Mouse (Mus musculus): ENCODE results near the gene Mmp8.

Gene Mmp8

DNA sequence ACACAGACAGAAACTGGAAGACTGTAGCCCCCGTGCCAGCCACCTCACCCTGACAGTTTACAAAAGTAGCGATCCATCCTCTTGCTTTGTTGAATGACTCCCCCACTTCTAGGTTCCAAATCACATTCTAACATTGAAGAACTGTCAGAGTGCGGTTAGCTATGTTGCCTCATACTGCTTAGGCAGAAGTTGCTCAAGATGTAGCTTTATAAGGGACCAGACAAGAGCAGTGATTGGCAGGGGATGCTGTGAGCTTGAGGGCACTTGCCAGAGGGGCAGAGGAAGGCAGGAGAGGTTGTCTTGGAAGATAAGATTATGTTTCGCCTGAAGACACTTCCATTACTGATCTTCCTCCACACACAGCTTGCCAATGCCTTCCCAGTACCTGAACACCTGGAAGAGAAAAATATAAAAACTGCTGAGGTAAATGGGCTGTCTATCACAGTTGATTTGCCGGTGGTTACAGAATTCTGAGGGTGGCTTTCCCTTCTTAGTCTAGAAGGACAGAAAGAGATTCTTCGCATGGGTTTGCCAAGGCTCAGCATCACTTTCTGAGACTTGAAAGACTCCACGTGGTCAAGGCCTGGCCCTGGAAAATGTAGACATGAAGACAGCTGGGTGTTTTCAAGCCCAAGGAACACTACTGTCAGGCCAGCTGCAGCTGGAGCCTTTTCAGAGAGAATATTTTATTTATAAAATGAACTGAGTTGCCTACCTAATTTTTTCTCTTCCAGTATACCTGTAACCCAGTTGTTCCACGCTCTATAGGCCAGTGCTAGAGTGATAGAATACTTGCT lies at the start of gene Mmp8:
Gene Mmp8, plus strand, starts transcription at position 236 of the 797 bp plus-strand sequence.
- no peak for DNase-seq (ENCODE audit: extremely low read depth, low read depth)

DNA sequence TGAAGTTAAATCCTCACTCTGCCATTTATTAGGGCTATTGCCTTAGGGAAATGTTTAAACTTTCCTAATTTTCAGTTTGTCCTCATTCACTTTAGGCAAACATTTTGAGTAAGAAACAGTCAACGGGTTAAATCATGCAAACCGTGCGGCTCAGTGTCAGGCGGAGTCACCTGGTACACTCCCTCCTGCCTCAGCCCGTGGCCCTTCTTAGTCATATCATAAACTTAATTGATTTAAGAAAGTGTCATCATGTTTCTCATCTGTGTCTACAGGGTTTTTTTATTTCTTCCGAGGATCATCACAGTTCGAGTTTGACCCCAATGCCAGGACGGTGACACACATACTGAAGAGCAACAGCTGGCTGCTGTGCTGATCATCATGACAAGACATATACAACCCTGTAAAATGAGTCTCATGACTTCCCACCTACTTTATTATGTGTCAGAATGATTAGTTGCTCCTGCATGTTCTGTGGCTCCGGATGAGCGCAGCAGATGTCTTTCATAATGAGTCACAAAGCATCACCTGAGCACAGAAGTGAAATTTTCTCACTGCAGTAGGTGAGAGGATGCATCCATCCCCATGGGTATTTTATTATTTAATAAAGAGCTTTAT lies 48.5 kb upstream of the Mmp8 start:
- DNase-seq (ENCODE audit: extremely low read depth, low read depth) = no peak

DNA sequence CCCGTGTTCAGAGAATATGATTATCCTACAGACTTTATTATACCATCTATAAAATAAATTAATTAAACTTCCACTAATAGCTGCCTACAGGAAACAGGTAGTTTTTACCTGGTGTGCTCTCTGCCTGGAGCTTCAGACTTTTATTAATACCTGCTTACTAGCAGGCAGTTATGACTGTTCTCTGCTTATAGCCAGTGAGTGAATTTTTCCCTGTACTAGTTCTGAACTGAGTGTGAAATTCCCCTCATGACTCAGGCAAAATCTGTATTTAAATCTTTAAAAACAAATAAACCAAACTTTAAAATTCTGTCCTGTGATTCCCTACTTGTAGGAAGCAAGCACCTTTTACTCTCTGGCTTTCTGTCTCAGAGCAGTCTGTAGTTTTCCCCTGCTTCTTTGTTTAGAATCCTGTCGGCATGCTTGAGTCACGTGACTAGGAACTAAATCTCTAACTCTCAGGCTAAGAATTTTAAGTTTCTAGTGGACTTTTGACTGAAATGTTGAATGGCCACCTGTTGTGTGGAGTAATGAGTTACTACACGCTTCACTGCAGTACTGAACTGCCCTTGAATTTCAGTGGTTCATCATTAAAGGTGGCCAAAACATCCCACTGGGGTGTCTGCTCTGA lies 40.2 kb upstream of the Mmp8 start:
- no peak for DNase-seq (ENCODE audit: extremely low read depth, low read depth)

DNA sequence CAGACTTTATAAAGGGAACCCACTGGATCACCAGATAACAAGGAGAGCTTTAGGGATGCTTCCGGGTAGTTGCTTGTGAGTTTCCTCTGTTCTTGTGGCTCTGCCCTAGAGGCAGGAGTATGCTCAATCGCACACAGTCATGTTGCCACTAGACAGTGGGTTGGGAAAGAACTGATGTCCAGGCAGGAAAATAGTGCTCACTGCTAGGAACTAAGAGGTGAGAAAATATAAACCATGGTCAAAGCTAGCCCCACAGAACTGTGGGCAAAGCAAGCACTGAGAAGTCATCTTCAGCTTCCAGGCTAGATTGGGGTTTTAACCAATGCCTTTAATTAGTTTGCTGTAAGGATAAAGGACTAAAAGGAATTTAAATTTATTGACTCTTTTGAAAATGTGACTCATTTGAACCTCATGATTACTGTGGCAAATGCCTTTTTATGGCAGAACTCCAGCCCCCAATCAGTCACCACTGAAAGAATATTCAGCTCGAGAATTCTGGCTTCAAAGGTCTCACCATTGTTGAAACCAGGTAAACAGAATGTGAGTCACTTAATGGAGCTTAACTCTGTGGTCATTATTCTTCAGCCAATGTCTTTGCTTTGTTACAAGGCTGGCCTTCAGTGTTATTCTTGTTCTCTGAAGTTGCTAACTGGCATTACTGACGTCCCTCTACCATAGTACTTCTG lies 31.9 kb upstream of the Mmp8 start:
- no peak for DNase-seq (ENCODE audit: extremely low read depth, low read depth)

DNA sequence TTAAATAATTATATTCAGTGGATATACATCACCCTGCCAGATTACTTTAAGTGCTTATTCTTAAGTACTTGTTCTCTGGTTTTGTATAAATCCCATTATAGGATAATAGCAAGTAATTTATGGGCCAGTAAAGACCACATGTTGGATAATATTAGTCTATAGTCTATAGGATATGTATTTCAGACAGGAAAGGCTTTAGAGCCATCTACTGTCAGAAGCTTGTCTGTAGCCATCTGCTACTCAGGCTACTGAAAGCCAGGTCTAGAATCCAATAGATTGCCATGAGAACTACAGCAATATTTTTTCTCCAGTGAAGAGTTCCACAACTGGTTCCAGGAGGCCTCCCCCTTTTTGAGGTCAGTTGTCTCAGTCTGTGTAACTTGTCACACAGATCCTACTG lies 15.5 kb upstream of the Mmp8 start:
- DNase-seq (ENCODE audit: extremely low read depth, low read depth) = no peak

DNA sequence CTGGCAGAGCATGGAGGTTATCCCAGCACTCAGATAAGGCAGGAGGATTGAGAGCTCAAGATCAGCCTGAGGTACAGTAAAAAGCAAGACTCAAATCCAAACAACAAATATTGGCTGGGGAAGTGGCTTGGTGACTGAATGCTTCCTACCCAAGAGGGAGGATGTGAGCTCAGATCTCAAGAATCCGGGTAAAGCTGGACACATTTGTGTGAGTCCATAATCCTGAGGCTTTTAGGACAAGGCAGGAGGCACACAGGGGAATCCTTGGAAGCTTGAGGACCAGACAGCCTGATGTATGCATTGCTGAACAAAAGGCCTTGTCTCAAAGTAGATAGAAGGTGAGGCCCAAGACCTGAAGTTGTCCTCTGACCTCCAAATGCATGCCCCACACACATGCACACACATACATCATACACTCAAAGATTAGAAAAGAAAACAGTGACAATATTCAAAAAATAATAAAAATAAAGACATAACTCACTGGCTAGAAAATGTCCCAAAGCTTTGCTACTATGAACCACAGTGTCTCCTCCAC lies 13.3 kb upstream of the Mmp8 start:
- DNase-seq (ENCODE audit: extremely low read depth, low read depth) = no peak

DNA sequence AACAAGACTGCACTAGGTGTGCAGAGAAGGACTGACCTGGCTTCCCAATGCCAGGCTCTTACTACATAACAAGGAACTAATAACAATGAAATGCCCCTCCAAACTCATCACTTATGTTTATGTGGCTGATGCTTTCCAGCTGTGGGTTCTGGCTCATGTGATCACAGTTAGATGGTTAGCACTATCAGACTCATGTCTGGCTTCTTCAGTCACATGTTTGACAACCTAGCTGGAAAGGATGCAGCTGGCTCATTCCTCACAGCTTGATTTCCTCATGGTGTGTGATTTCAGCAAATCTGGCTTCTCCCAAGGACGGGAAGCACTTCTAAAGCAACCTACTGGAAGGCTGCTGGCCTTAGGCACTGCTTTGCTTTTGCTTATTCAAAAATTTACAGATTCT lies 12.8 kb upstream of the Mmp8 start:
- no peak for DNase-seq (ENCODE audit: extremely low read depth, low read depth)

DNA sequence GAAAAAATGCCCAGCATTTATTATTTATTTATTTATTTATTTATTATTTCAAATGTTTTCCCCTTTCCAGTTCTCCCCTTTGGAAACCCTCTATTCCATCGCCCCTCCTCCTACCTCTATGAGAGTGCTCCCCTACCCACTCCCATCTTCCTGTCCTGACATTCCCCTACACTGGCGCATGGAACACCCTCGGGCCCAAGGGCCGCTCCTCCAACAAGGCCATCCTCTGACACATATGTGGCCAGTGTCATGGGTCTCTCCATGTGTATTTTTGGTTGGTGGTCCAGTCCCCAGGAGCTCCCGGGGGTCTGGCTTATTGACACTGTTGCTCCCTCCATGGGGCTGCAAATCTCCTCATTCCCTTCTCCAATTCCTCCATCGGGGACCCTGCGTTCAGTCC lies 12.3 kb upstream of the Mmp8 start:
- no peak for DNase-seq (ENCODE audit: extremely low read depth, low read depth)

DNA sequence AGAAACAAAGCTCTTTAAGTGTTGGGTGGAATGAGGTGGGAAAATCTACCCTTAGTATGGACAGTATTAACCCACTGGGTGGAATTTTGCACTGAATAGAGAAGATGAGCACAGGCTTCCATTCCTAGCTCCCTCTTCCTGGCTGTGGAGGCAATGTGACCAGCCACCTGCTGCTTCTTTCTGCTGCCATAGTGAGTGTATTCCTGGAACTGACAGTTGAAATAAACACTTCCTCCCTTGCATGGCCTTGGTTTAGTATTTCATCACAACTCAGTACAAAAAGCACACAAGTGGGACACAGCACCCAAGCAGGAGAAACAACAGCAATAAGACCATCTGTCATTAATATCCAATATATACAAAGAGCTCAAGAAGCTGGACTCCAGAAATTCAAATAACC lies 6.3 kb upstream of the Mmp8 start:
- DNase-seq (ENCODE audit: extremely low read depth, low read depth) = no peak

DNA sequence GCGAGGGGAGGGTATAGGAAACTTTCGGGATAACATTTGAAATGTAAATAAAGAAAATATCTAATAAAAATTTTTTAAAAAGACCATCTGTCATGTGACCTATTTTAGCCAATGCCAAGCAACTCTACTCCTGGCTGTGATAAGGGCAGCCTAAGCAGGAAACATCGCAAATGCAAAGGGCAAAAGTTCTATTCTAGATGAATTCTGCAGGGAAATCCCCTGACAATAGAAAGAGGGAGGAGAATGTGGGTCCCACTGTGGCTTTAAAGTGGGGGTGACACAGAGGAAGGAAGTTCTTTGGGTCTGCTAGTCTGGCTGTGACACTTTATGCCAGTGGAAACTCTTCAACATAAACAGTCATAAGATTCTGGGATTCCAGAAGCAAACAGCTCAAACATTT lies 4.7 kb upstream of the Mmp8 start:
- DNase-seq (ENCODE audit: extremely low read depth, low read depth) = no peak

DNA sequence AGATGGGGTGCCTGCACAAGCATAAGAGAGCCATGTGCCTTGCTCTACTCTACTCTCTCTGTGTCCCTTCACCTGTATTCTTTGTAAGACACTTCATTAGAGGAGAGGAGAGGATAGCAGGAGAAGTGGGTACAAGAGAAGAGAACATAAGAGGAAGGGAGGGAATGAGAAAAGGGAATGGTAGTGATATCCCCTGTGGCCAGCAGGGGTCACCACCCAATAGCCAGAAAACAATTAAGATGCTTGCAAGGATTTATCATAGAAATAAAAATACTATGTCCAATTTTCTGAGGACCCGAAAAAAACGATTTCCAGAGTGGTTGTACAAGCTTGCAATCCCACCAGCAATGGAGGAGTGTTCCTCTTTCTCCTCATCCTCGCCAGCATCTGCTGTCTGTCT lies 3.9 kb upstream of the Mmp8 start:
- no peak for DNase-seq (ENCODE audit: extremely low read depth, low read depth)

DNA sequence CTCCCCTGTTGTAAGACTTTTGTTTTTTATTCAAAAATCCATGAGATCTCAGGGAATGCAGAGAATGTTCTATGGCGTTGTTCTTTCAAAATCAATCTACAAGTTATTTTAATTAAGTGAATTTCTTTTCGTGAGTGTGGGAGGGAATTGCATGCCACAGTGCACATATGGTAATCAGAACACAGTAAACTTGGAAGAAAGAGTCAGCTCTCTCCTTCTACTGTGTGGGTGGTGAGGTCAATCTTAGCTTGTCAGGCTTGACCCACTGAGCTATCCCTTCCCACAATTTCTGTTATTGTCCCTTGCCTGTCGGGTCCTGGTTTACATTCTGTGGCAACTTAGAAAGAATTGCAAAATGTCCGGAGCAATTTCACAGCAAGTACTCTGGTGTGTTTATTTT lies 1.8 kb downstream of the Mmp8 start:
- DNase-seq (ENCODE audit: extremely low read depth, low read depth) = no peak

DNA sequence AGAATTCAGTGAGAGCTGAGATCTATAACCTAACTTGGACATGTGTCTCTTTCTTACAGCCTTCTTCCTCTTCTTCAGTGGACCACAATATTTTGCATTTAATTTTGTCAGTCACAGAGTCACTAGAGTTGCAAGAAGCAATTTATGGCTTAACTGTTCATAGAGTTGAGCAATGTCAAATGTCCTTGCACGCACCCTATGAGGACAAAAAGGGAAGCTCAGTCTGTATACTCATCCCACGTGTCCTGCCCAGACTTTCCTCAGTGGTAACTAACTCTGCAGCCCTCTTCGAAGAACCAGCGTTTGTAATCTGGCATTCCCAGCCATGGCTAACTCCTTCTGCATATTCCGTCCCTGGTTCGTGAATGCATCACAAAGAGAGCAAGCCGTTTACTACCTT lies 9.1 kb downstream of the Mmp8 start:
- no peak for DNase-seq (ENCODE audit: extremely low read depth, low read depth)

DNA sequence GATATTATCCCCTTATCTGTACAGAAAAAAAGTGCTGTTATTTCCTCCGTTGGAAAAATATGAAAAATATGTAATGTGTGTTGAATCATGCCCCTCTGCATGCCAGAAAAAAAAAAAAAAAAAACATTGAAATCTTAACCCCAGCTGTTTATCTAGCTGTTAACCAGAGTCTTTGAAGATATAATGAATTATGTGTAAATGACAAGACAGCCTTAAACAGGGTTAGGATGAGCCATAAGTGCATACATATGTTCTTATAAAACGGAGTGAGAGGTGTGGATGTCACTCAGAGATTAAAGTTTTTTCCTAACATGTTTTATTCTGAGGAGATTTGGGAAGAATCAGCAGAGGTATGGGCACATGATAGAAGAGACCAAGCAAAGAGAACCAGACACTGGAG lies 9.7 kb downstream of the Mmp8 start:
- no peak for DNase-seq (ENCODE audit: extremely low read depth, low read depth)

DNA sequence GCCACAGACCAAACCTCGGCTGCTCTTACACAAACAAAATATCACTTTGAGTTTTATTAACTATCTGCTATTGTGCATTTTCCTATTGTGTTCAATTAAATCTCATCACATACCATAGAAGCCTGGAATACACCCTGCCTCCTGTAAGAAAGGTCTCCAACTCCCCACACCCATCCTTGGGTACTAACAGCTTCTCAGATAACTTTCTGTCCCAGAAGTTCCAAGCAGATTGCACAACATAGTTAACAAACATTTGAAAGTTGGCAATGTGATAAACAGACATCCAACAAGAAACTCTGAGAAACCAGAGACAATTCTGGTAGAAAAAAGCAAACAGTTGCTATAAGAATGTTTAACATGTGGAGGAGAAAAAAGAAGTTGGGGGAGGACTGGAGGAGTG lies 12.2 kb downstream of the Mmp8 start:
- DNase-seq (ENCODE audit: extremely low read depth, low read depth) = no peak

DNA sequence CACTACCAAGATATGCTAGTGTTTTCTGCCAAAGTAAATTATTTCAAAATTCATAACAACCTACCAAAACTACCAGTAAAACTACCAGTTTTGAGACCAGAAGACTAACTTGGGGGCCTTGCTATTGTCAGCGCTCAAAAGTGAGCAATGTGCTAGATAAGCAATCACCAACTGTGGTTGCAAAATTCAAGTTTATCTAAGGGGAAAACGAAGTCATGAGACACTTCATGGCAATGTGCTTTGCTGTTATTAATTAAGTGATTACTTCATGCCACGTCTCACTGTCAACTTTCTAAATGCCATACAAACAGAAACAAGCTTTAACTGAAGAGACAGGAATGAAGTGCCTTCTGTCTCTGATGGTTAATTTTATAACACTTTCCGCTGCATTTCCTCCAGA lies 12.9 kb downstream of the Mmp8 start, which contains the start of gene Mmp27:
Gene Mmp27, plus strand, starts transcription at position 235 of the 400 bp plus-strand sequence.
- no peak for DNase-seq (ENCODE audit: extremely low read depth, low read depth)

DNA sequence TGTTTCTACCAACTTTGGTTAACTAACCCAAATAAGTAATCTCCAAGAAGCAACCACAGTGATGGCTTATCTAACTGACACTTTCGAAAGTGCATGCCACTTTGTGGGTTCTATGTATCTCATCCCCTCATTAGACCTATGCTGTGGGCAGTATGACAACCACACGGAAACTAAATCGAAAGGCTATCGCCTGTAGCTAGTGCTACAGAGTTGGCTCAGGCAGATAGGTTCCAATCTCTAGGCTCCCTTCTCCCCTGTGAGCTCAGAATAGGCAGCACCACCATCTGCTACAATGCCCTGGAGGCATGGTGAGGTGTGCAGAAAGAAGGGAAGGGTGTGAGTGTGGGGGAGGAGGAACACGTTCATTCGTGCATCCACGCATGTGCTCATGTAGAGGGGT lies 13.9 kb downstream of the Mmp8 start:
- no peak for DNase-seq (ENCODE audit: extremely low read depth, low read depth)

DNA sequence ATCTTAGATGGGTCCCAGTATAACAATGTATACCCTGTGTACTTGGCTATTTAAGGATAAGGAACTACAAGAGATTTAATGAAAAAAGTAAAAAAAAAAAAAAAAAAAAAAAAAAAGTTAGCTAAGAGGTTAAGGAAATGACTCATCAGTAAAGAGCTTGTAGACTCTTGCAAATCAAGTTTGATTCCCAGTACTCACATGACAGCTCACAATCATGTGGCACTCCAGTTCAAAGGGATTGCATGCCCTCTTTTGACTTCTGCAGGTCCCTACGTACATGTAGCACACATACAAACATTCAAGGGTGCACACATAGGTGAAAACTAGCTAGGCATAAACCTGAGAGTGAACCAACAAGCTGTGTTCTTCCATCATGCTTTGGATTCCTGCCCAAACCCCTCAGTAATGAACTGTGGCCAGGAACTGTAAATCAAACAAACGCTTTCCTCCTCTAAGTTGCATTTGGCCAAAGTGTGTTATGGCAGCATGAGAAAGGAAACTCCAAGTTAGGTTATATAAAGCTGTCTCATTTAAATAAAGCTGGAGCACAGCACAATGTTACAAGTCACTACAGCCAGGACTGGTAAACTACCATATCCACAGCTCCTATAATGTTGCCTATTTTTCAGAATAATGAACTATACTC lies 14.5 kb downstream of the Mmp8 start:
- DNase-seq (ENCODE audit: extremely low read depth, low read depth) = no peak

DNA sequence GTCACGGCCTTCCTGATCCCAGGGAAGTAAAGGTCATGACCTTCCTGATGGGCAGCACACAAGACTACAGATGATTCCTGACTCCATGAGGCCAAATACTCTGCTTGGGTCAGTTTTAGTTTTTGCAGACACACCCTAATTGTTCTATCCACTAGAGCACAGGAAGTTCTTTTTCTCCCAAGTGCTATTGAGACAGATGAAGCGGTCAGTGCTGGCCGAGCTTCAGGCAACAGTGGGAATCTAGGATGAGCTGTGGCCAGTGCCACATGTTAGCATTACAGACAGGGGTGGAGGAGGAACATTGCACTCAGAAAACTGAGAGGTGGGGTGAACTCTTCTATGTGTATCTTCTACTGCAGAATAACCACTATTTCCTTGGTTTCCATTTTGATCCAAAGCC lies 17.3 kb downstream of the Mmp8 start:
- DNase-seq (ENCODE audit: extremely low read depth, low read depth) = no peak

DNA sequence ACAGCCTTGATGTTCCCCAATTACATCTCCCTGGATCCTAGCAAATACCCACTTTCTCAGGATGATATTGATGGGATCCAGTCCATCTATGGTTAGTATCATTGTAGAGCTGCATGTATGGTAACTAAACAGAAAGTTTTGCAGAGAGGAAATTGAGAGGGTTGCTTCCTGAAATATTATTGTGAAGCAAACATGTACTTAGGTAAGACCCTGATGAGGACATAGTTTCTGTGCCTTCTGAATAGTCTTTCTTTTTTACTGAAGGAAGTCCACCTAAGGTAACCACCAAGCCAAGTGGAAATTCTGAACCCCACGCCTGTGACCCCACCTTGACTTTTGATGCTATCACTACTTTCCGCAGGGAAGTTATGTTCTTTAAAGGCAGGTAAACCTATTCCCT lies 19.1 kb downstream of the Mmp8 start:
- DNase-seq (ENCODE audit: extremely low read depth, low read depth) = no peak

DNA sequence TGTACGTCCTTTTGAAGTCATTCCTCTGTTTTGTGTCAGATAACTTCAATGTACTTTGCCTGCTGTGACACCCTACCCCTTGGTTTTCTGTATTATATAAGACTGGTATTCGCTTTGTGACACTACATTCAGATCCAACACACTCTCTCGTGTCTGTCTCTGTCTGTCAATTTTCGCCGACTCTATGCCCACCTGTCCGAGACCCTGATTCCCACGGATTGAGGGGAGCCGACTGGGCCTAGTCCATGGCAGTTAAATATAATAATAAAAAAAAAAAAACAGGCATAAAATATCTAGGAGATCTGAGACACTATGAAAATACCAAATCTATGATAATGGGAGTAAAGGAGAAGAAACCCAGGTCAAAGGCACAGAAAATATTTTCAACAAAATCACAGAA lies 31.8 kb downstream of the Mmp8 start:
- DNase-seq (ENCODE audit: extremely low read depth, low read depth) = no peak

All from MEL-GATA-1-ER (cell line).